Comparison of ENCODE assay signal across 7 mouse cellular contexts in genomic region chr14:54583681-54584338, GRCm38 (mm10). TPM values are rescaled to one million over a fixed set of nuclear protein-coding genes. Genes with fewer than 3 reads are reported as not detected.
DNase-seq lines count a peak whose midpoint lies in the region; ATAC-seq and TF ChIP-seq lines count a peak whose summit lies in the region.

No protein-coding gene starts in this region.

- H3K4me1 ChIP-seq in embryonic facial prominence, embryonic 10.5 days, result peaks cover 9% of the 10 kb centered on the region
- no peaks in the 10 kb centered on the region for H3K4me1 ChIP-seq in hindbrain, embryonic 12.5 days
- peaks cover 17% of the 10 kb centered on the region for H3K4me1 ChIP-seq in liver, postnatal 0 days (ENCODE audit: insufficient read depth)

- H3K27ac ChIP-seq in embryonic facial prominence, embryonic 10.5 days (replicated peaks), result no peak overlapping the region
- H3K27ac ChIP-seq in hindbrain, embryonic 12.5 days, result no peak overlapping the region
- no peak overlapping the region for H3K27ac ChIP-seq in liver, postnatal 0 days (ENCODE audit: low read depth)

- peak; percentile 85 for TF ChIP-seq CTCF in liver, postnatal 0 days (IDR thresholded peaks at IDR 0.05; ENCODE audit: low read depth)

- H3K4me3 ChIP-seq in embryonic facial prominence, embryonic 10.5 days, result no peak overlapping the region
- H3K4me3 ChIP-seq in hindbrain, embryonic 12.5 days, result no peak overlapping the region
- H3K4me3 ChIP-seq in liver, postnatal 0 days (ENCODE audit: low read depth, low read length), result no peak overlapping the region

- no peak overlapping the region for H3K4me2 ChIP-seq in hindbrain, embryonic 12.5 days (replicated peaks)
- no peak overlapping the region for H3K4me2 ChIP-seq in liver, postnatal 0 days (ENCODE audit: low read depth, low read length)

- DNase-seq in ovary, postnatal 36 days (ENCODE audit: low spot score), result peak; percentile 62
- DNase-seq in ovary, adult 18-20 months (ENCODE audit: low spot score), result no peak
- peak; percentile 49 for DNase-seq in adipocyte (ENCODE audit: low spot score)
- DNase-seq in embryonic facial prominence, embryonic 10.5 days (ENCODE audit: low spot score), result peak; percentile 69
- DNase-seq in liver, postnatal 0 days, result peak; percentile 78

- no peak overlapping the region for H3K9ac ChIP-seq in hindbrain, embryonic 12.5 days
- H3K9ac ChIP-seq in liver, postnatal 0 days (replicated peaks), result no peak overlapping the region

- no peaks in the 10 kb centered on the region for H3K9me3 ChIP-seq in embryonic facial prominence, embryonic 10.5 days
- H3K9me3 ChIP-seq in hindbrain, embryonic 12.5 days (replicated peaks), result no peaks in the 10 kb centered on the region
- H3K9me3 ChIP-seq in liver, postnatal 0 days (ENCODE audit: low read length), result no peaks in the 10 kb centered on the region

- no peaks in the 10 kb centered on the region for H3K27me3 ChIP-seq in embryonic facial prominence, embryonic 10.5 days (replicated peaks; ENCODE audit: low read depth, poor library complexity, severe bottlenecking)
- no peaks in the 10 kb centered on the region for H3K27me3 ChIP-seq in hindbrain, embryonic 12.5 days
- no peaks in the 10 kb centered on the region for H3K27me3 ChIP-seq in liver, postnatal 0 days (ENCODE audit: insufficient read depth, low read length)

- H3K36me3 ChIP-seq in embryonic facial prominence, embryonic 10.5 days (replicated peaks), result peaks cover 51% of the 10 kb centered on the region
- H3K36me3 ChIP-seq in hindbrain, embryonic 12.5 days, result peaks cover 18% of the 10 kb centered on the region
- H3K36me3 ChIP-seq in liver, postnatal 0 days (replicated peaks; ENCODE audit: insufficient read depth, low read length), result no peaks in the 10 kb centered on the region

- no peak for TF ChIP-seq EP300 in liver, postnatal 0 days (IDR thresholded peaks at IDR 0.05; ENCODE audit: low read depth)

- ATAC-seq in hindbrain, embryonic 12.5 days (ENCODE audit: low FRiP score), result peak; percentile 50
- peak; percentile 35; the same call in 1 of the 2 replicates for ATAC-seq in liver, postnatal 0 days
- ATAC-seq in neutrophil, adult 5-6 weeks (ENCODE audit: extremely low read depth, insufficient number of reproducible peaks, low FRiP score, poor library complexity, severe bottlenecking), result peak; percentile 64; the same call in 1 of the 2 replicates

- WGBS in embryonic facial prominence, embryonic 10.5 days, result 51% methylated on average over 7 of the region's 7 CpGs
- WGBS in hindbrain, embryonic 12.5 days, result 50% methylated on average over 7 of the region's 7 CpGs
- 51% methylated on average over 7 of the region's 7 CpGs for WGBS in liver, postnatal 0 days (ENCODE audit: insufficient replicate concordance)

RNA-seq across cellular contexts. Expression of gene Ajuba, which starts 6.5 kb away (rescaled TPM):
- polyA plus RNA-seq in embryonic facial prominence, embryonic 10.5 days (2016; fragmentation: Nextera tagmentation; extraction: Ambion mirVana), result 79.7 and 95.4 TPM in 2 replicates
- polyA plus RNA-seq in hindbrain, embryonic 12.5 days (2016; fragmentation: Nextera tagmentation; extraction: Ambion mirVana), result 37.9 and 40.9 TPM in 2 replicates
- polyA plus RNA-seq in liver, postnatal 0 days (2015; fragmentation: Nextera tagmentation; extraction: Ambion mirVana), result 6.6 and 11.1 TPM in 2 replicates
- 0.12 and 0.25 TPM in 2 replicates for total RNA-seq in neutrophil, adult 5-6 weeks (2017)

RNA-seq across cellular contexts. Expression of gene 4931414P19Rik, which starts 22.0 kb away (rescaled TPM):
- polyA plus RNA-seq in embryonic facial prominence, embryonic 10.5 days (2016; fragmentation: Nextera tagmentation; extraction: Ambion mirVana), result 9.3 and 12.4 TPM in 2 replicates
- polyA plus RNA-seq in hindbrain, embryonic 12.5 days (2016; fragmentation: Nextera tagmentation; extraction: Ambion mirVana), result 8.2 and 9.1 TPM in 2 replicates
- polyA plus RNA-seq in liver, postnatal 0 days (2015; fragmentation: Nextera tagmentation; extraction: Ambion mirVana), result 1.2 and 1.4 TPM in 2 replicates
- total RNA-seq in neutrophil, adult 5-6 weeks (2017), result 2.1 and 4.5 TPM in 2 replicates

RNA-seq across cellular contexts. Expression of gene Haus4, which starts 29.4 kb away (rescaled TPM):
- 58.9 and 60.5 TPM in 2 replicates for polyA plus RNA-seq in embryonic facial prominence, embryonic 10.5 days (2016; fragmentation: Nextera tagmentation; extraction: Ambion mirVana)
- polyA plus RNA-seq in hindbrain, embryonic 12.5 days (2016; fragmentation: Nextera tagmentation; extraction: Ambion mirVana), result 32.4 and 37.2 TPM in 2 replicates
- 33.2 and 35.1 TPM in 2 replicates for polyA plus RNA-seq in liver, postnatal 0 days (2015; fragmentation: Nextera tagmentation; extraction: Ambion mirVana)
- total RNA-seq in neutrophil, adult 5-6 weeks (2017), result 20.0 and 20.7 TPM in 2 replicates

RNA-seq across cellular contexts. Expression of gene Psmb5, which starts 34.0 kb away (rescaled TPM):
- polyA plus RNA-seq in embryonic facial prominence, embryonic 10.5 days (2016; fragmentation: Nextera tagmentation; extraction: Ambion mirVana), result 486 and 490 TPM in 2 replicates
- polyA plus RNA-seq in hindbrain, embryonic 12.5 days (2016; fragmentation: Nextera tagmentation; extraction: Ambion mirVana), result 354 and 376 TPM in 2 replicates
- 148 and 157 TPM in 2 replicates for polyA plus RNA-seq in liver, postnatal 0 days (2015; fragmentation: Nextera tagmentation; extraction: Ambion mirVana)
- 24.0 and 29.1 TPM in 2 replicates for total RNA-seq in neutrophil, adult 5-6 weeks (2017)

RNA-seq across cellular contexts. Expression of gene Psmb11, which starts 37.4 kb away (rescaled TPM):
- 0.04 and 0.12 TPM in 2 replicates for polyA plus RNA-seq in embryonic facial prominence, embryonic 10.5 days (2016; fragmentation: Nextera tagmentation; extraction: Ambion mirVana)
- not detected in 2 replicates for polyA plus RNA-seq in hindbrain, embryonic 12.5 days (2016; fragmentation: Nextera tagmentation; extraction: Ambion mirVana)
- polyA plus RNA-seq in liver, postnatal 0 days (2015; fragmentation: Nextera tagmentation; extraction: Ambion mirVana), result not detected in 2 replicates
- total RNA-seq in neutrophil, adult 5-6 weeks (2017), result 0.12 TPM in 1 of 2 replicates, not detected in the other
